Mouse (Mus musculus) ovary, adult 2 months (tissue): Measurements from ENCODE around the gene Ddx6. TPM values are rescaled to one million over a fixed set of nuclear protein-coding genes. Genes with fewer than 3 reads are reported as not detected.

Experiments
- polyA plus RNA-seq: library from polyadenylated mRNA; depleted of rRNA; stranded (reverse); fragments of >200 nt; gene quantifications from 2 replicates; pipeline ENCODE4 v1.2.3, GENCODE M21; 2012; rRNA removed

The Ddx6 gene
- polyA plus RNA-seq = 18.5 and 18.9 TPM in 2 replicates

DNA sequence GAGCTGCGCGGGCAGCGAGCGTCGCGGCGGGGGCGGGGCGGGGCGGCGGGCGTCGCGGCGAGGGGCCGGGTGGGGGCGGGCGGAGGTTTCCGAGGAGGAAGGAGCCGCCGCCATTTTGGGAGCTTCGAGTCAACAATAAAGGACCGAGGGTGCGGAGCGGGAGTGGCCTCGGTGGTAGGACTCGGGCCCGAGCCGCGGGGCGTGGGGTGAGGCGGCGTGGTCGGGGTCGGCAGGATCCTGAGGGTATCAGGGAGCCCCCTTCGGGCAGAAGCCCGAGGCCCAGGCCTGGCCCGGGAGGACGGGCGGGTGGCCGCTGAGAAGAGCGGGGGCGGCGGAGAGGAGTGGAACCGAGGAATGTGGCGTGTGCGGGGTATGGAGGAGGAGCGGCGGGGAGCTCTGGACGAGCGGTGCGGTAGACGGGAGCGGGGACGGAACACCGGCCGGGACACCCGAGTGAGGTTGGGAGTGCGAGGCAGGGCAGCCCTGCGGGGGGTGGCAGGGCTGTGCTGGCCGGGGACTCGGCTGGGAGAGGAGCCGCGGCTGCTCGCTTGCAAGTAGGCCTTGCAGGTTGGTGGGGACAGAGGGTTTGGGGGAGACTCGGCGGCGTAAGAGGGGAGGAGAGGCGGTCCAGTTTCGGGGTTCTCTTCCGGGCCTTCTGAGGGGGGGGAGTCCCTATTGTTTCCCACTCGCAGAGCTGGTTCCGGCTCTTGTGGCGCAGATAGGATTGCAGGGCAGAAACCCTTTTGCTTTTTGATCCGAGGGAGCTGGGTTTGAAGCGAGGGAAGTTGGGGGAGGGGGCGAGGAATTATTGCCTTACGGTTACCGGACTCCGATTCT is at the start of gene Ddx6:
Gene Ddx6 (plus strand): TSS at position 114 of the 837 bp plus-strand sequence.

DNA sequence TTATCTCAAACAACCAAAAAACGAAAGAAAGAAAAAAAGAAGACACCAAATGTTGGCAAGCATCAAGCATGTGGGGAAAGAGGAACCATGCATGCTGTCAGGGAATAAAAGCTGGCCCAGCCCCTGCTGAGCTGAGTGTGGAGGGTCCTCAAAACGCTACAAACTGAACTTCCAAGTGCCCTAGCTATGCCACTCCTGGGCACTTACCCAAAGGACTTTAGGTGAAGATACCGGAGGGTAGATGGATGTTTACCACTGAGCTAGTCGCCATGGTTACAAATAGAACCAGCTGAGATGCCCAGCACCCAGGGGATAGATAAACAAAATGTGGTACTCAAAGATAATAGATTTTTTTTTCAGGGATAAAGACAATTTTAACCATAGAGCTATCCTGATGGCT is 43.1 kb upstream of the Ddx6 start, which contains the start of gene Cxcr5:
Gene Cxcr5 (minus strand): TSS at position 281 of the 400 bp plus-strand sequence.

DNA sequence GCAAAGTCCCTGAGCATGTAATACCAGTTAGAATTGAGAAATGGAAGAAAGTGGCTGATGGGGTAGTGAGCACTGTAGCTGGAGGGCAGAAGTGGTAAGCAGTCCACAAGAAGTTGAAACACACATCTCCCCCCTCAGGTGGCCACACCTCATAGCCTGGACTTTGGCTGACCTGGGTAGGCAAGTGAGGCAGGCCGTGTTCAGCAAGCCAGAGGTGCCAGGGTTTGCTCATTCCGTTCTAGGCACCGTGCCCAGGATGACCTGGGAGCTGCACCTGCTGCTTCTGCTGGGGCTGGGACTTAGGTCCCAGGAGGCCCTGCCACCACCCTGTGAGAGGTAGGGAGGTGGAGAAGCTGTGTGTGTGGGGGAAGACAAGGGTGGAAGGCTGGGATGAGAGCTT is 68.3 kb downstream of the Ddx6 start, which contains the start of gene Treh:
Gene Treh (plus strand): TSS at position 229 of the 400 bp plus-strand sequence.

Other genes with a start within 250 kb of the Ddx6 start
- 28.5 and 31.4 TPM in 2 replicates for gene Vps11, start 243.2 kb upstream of the Ddx6 start, polyA plus RNA-seq
- gene Hyou1, start 225.4 kb upstream of the Ddx6 start, polyA plus RNA-seq = 133 and 139 TPM in 2 replicates
- gene Slc37a4, start 208.0 kb upstream of the Ddx6 start, polyA plus RNA-seq = 20.4 and 23.3 TPM in 2 replicates
- gene Rps25, start 197.8 kb upstream of the Ddx6 start, polyA plus RNA-seq = 70.5 and 98.9 TPM in 2 replicates
- 42.0 and 46.1 TPM in 2 replicates for gene Trappc4, start 197.3 kb upstream of the Ddx6 start, polyA plus RNA-seq
- 23.6 and 25.2 TPM in 2 replicates for gene Ccdc84, start 186.3 kb upstream of the Ddx6 start, polyA plus RNA-seq
- gene Foxr1, start 163.8 kb upstream of the Ddx6 start, polyA plus RNA-seq = 1.7 and 1.8 TPM in 2 replicates
- 0.29 and 0.55 TPM in 2 replicates for gene Upk2, start 149.9 kb upstream of the Ddx6 start, polyA plus RNA-seq
- 60.2 and 63.2 TPM in 2 replicates for gene Bcl9l, start 122.1 kb upstream of the Ddx6 start, polyA plus RNA-seq
- 0.13 and 0.69 TPM in 2 replicates for gene Cxcr5, start 43.0 kb upstream of the Ddx6 start, polyA plus RNA-seq
- gene Treh, start 68.3 kb downstream of the Ddx6 start, polyA plus RNA-seq = 0.10 TPM in 1 of 2 replicates, not detected in the other
- 119 and 125 TPM in 2 replicates for gene Phldb1, start 130.3 kb downstream of the Ddx6 start, polyA plus RNA-seq
- gene Arcn1, start 163.0 kb downstream of the Ddx6 start, polyA plus RNA-seq = 35.5 and 42.2 TPM in 2 replicates
- 44.1 and 45.7 TPM in 2 replicates for gene Ift46, start 163.0 kb downstream of the Ddx6 start, polyA plus RNA-seq
- gene Tmem25, start 194.4 kb downstream of the Ddx6 start, polyA plus RNA-seq = 24.6 and 28.1 TPM in 2 replicates
- gene Ttc36, start 198.2 kb downstream of the Ddx6 start, polyA plus RNA-seq = 2.0 and 5.7 TPM in 2 replicates